Mouse (Mus musculus) spleen, adult 18-20 months (tissue): Measurements from ENCODE around the gene Tekt3.

ENCODE experiments used
- DNase-seq, 2 experiments: peaks; one replicate each; pipeline ENCODE4 v3.0.0; 2022; ENCODE audit warnings: mixed read lengths in 2 of 2

Tekt3 gene

DNA sequence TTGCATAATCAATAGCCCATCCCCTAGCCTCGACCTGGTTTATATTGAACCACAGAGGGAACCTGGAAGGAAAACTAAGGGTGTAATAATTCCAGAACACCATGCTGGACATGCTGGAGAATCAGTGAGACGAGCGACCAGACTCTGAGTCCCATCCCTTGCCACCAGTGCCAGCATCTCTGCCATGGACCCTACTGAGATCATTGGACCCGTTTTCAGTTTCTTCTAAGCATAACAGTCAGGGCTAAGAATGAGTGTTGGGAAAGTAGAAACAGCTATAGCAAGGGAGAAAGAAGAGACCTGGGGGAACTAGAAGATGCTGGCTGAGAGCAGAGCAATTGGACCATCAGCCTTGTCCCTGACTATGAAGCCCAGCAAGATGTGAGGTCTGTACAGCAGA is 66.1 kb downstream of the Tekt3 start:
- no peak for DNase-seq

- DNase-seq = no peak
Observed at GRCm38 (mm10) chr11:63128784-63129183, 67.3 kb downstream of the Tekt3 start, which contains the start of gene Pmp22. Pmp22 (plus strand) TSS chr11:63128982.

DNA sequence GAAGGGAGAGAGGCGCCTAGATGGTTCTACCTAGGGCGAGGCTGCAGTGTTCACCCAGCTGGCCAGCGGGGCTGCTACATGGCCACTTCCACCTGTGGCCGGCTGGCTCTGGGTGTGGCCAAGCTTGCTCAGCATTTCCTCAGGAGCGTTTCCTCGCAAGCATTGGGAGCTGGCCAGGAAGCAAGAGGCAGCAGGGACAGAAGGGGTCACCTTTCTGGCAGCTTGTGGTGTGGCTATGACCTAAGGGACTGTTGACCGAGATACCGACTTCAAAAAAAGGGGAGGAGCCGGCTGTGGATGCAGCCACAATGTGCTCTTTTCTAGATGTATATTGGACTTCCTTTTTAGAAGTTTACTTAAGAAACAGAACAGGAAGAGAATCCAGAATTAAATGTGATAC is 67.9 kb downstream of the Tekt3 start:
- DNase-seq = no peak

- DNase-seq = no peak
Observed at GRCm38 (mm10) chr11:63129840-63130239, 68.4 kb downstream of the Tekt3 start.

DNA sequence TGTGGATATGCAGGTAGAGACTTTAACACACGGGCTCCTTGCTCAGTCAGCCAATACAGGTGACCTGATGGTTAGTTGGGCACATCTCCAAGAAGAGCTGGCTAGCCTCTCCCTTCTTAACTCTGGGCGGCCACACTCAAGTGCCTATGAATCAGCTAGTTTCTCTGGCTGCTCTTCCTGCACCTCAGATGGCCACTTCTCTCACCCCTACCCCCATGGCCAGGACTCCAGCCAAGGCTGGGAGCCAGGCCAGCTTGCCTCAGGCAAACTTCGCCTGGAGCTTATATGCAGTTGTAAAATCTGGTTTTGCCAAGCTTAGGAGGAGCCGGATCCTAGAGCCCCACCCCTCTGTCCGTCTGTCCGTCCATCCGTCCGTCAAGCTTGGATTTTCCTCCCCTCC is 69.0 kb downstream of the Tekt3 start:
- DNase-seq = no peak

DNA sequence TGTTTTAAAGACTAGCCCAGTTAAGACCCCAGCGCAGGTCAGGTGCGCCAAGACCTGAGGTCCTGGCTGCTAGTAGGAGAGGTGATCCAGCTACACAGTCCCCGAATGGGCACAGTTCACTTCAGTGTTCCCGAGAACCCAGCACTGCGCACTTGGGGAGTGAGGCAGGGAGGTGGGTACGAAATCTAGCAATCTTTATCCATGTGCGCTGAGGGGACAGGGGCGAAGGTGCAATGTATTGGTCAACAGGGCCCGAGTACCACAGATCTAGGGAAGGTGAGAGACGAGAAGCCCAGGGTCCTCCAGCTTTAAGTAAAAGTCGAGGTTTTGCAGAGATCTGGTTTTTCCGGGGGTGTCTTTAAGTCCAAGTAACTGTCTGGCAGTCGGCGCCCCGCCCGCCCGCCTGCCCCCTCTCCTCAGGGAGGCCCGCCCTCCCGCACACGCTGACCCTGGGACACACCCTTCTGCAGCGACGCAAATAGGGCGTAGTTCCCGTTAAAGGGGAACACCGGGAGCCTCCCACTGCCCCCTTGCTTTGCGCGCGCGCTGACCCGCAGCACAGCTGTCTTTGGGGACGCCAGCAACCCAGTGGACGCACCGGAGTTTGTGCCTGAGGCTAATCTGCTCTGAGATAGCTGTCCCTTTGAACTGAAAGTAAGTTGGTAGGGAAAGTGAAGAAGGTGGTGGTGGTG is 69.7 kb downstream of the Tekt3 start:
- peak in 1 of 2 experiments; percentile 18 for DNase-seq

DNA sequence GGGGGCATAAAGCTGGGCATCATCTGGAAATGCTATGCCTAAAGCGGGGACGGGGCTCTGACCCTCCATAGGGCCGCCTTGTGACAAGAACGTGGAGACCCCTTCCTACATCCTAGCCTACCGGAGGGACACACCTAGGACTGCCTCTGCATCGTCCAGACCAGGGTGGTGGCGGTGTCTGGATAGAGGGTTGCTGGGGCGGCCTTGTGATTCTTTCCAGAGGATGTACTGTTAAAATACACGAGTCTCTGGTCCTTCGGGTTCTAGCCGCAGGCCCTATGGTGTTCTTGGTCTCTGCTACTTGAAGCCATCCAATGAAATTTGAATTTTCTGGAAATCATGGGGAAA is 70.2 kb downstream of the Tekt3 start:
- DNase-seq = no peak

DNA sequence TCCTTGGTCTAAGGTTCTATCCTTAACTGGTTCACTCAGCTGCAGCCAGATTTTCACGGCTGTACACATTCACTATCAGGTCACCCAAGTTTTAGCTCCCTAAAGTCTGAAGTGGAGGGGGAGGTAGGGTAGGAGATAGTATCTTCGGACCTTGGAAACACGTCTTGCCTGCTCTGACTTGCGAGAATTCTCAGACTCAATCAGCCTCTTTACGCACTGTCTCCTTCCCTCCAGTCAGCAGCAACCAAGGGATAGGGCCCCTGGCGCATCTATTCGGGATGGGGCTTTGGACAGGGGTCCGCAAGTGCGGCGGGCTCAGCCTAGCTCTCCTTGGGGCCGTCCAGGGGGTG is 70.7 kb downstream of the Tekt3 start:
- DNase-seq = no peak

GRCm38 (mm10) chr11:63132501-63133435 is 71.3 kb downstream of the Tekt3 start:
- peak; percentile 24 to 26 for DNase-seq

DNA sequence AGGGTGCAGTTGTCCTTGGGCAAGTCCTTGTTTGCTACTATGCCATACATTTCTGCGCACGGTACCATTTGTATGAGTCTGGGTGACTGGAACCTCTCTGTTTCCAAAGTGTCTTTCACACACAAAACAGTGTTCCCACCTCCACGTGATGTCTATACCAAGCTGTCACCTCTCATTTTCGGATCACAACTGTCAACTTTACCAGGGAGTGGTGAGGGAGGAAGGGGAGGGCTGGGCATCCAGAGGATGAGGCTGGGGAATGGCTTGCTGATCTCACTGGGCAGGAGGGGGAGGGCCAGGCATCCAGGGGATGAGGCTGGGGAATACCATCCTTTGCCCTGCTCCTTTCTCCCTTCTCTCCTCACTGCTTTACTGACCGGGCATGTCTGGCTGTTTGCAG is 72.6 kb downstream of the Tekt3 start:
- no peak for DNase-seq

GRCm38 (mm10) chr11:63134742-63135482 is 73.5 kb downstream of the Tekt3 start:
- no peak for DNase-seq

DNA sequence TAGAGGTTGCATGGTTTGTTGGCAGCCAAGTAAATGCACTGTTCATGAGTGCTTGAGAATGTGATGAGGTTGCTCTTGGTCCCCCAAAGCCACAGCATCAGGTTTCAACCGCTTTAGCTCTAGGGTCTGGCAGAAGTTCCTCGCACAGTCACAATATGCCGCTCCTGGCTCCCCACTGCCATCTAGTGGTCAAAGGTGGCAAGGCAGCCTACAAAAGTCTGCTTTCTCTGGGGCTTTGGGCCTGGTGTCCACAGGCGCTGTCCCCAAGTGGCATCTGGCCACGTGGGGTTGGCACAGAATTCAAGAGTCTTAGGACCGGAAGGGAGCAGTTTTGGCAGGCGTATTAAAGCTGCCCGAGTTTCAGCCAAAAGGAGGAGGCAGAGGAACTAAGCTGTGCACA is 74.2 kb downstream of the Tekt3 start:
- DNase-seq = peak; percentile 60 to 82

DNA sequence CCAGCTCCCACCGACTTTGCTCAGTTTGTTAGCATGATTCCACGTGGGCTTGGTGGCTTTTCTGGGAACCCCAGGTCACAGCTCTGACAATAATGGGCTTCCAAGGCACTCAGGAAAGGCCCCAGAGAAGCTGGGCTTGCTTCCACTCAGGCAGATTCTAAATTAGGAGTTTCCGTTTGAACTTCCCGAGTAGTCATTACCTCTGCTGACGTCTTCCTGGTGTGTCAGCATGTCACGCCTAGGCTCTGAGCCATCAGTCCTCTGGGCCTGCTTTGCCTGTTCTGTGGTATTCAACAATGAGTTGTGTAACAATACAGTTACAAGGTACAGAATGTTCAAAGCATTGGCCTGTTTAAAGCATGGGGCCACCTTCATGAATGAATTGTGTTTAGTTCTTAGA is 74.8 kb downstream of the Tekt3 start:
- DNase-seq = no peak

- DNase-seq = no peak
Observed at GRCm38 (mm10) chr11:63136836-63137416, 75.5 kb downstream of the Tekt3 start.

DNA sequence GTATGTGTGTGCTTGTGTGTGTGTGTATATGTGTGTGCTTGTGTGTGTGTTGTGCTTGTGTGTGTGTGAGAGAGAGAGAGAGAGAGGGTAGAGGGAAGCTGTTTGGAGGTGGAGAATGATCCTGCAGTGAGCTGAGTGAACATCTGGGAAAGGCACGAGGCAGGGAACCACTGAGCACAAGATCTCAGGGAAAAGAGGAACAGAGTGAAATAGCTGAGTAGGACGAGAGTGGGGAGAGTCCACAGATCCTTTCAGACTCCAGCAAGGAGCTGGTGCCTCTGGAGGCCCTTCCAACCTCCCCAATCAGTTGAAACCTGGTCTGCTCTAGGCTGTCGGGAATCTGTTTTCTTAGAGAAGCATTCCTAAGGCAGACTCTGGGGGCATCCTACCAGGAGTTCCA is 77.3 kb downstream of the Tekt3 start:
- DNase-seq = no peak

GRCm38 (mm10) chr11:63142311-63142710 is 80.9 kb downstream of the Tekt3 start:
- DNase-seq = no peak

DNA sequence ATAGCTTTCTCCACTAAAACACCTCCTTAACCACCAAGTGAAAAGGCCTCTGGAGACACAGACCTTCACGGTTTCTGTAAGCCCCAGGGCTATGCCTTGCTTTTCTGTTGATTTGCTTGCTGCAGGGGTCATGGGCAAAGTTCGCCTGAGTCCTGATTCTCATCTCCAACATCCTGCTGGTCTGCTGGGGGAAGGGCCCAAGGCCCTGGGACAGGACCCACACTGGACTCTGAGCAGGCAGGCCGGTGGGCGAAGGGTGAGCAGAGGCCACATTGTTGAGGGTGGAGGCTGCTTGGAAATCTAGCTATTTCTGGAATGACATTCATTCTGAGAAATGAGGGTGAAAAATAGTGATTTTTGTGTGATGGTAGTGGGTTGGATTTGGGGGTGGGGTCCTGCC is 81.4 kb downstream of the Tekt3 start:
- no peak for DNase-seq

DNA sequence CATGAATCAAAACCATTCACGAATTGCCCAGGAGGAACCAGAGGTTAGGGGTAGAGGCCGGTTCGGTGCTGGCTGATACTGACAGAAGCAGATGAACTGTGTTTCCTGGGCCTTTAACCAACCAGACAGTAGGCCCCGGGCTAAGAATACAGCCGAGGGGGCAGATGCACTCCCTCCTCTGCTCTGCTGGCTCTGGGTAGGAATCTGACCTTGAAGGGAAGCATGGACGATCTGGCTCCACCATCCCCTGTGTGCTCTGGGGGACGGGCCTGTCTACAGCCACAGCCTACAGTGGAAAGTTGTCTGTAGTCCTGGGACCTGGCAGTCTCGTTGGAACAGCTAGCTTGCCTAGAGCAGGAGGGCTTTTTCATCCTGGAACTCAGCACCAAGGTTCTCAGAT is 82.0 kb downstream of the Tekt3 start:
- DNase-seq = no peak
